Mouse (Mus musculus): ENCODE data around the gene Cdk15.

DNA sequence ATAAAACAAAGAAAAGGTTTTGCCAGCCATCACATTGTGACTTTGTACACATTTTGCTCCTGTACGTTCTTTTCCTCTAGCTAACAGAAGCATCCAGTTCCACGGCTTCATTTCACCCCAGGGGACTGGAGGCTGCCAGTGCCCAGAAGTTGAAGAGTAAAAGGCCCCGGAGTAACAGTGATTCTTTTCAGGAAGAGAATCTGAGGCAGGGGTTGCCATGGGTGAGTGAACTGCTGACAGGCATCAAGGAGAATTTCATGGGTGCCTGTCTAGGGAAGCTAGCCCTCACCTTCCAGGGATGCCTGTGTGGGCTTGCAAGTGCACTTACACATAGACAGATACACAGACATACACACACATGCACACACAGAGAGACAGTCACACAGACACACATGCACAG, 1.0 kb downstream of the Cdk15 start:
- no peak for TF ChIP-seq CTCF (IDR thresholded peaks at IDR 0.05; ENCODE audit: low read depth, low read length)
- TF ChIP-seq GATA1 (IDR thresholded peaks at IDR 0.05; ENCODE audit: borderline replicate concordance, low read length), result no peak
- no peak for TF ChIP-seq TAL1 (conservative IDR thresholded peaks at IDR 0.05; ENCODE audit: low read depth, low read length)
- TF ChIP-seq GATA2 (IDR thresholded peaks at IDR 0.05; ENCODE audit: borderline replicate concordance, low read depth, low read length), result no peak
